Mouse (Mus musculus) gastrocnemius, postnatal 25 days (tissue): ENCODE measurements around the gene Dnajb12. TPM values are rescaled to one million over a fixed set of nuclear protein-coding genes. Genes with fewer than 3 reads are reported as not detected.
"Not testable (repeated sequence)": the region's sequence is repeated elsewhere in the genome, so short reads cannot be mapped to it uniquely, and the experiment has no call there.

Source experiments
- DNase-seq: peaks from one replicate; pipeline ENCODE4 v3.0.0; 2022
- total RNA-seq, 2 experiments: library from RNA; stranded (reverse); gene quantifications; 1 replicate in 1 of 2; 2 replicates in 1 of 2; pipeline ENCODE4 v1.2.3; 2021

Dnajb12 gene
- total RNA-seq, 2 experiments from 2014 or later, result 49.4 to 49.8 TPM

- DNase-seq, result no peak
Observed at GRCm38 (mm10) chr10:59868266-59868665, 11.1 kb upstream of the Dnajb12 start.

- DNase-seq, result no peak
Observed at GRCm38 (mm10) chr10:59870038-59870437, 9.3 kb upstream of the Dnajb12 start.

GRCm38 (mm10) chr10:59872651-59873050, 6.7 kb upstream of the Dnajb12 start:
- DNase-seq, result not testable (repeated sequence)

GRCm38 (mm10) chr10:59873206-59873605, 6.2 kb upstream of the Dnajb12 start:
- no peak for DNase-seq

- DNase-seq, result no peak
Observed at GRCm38 (mm10) chr10:59873613-59874012, 5.7 kb upstream of the Dnajb12 start.

- DNase-seq, result no peak
Observed at GRCm38 (mm10) chr10:59875396-59875795, 4.0 kb upstream of the Dnajb12 start.

GRCm38 (mm10) chr10:59876698-59877097, 2.7 kb upstream of the Dnajb12 start:
- not testable (repeated sequence) for DNase-seq

GRCm38 (mm10) chr10:59877421-59878117, 1.8 kb upstream of the Dnajb12 start:
- no peak for DNase-seq

GRCm38 (mm10) chr10:59878823-59879222, 533 bp upstream of the Dnajb12 start:
- DNase-seq, result no peak

- DNase-seq, result no peak
Observed at GRCm38 (mm10) chr10:59880029-59880386, 652 bp downstream of the Dnajb12 start.

GRCm38 (mm10) chr10:59880837-59881236, 1.5 kb downstream of the Dnajb12 start:
- no peak for DNase-seq

- DNase-seq, result no peak
Observed at GRCm38 (mm10) chr10:59884327-59885173, 5.2 kb downstream of the Dnajb12 start.

GRCm38 (mm10) chr10:59885174-59886080, 6.1 kb downstream of the Dnajb12 start:
- no peak for DNase-seq

GRCm38 (mm10) chr10:59886081-59886466, 6.7 kb downstream of the Dnajb12 start:
- no peak for DNase-seq

- DNase-seq, result no peak
Observed at GRCm38 (mm10) chr10:59887432-59887831, 8.1 kb downstream of the Dnajb12 start.

GRCm38 (mm10) chr10:59889339-59889738, 10.0 kb downstream of the Dnajb12 start:
- DNase-seq, result no peak

GRCm38 (mm10) chr10:59889953-59890751, 10.8 kb downstream of the Dnajb12 start:
- DNase-seq, result no peak

- peak; percentile 53 for DNase-seq
Observed at GRCm38 (mm10) chr10:59892977-59893376, 13.6 kb downstream of the Dnajb12 start.

- peak; percentile 79 for DNase-seq
Observed at GRCm38 (mm10) chr10:59894251-59895160, 15.2 kb downstream of the Dnajb12 start.

GRCm38 (mm10) chr10:59895460-59896186, 16.3 kb downstream of the Dnajb12 start:
- DNase-seq, result no peak
